Mouse (Mus musculus) embryonic fibroblast, embryonic 13.5 days (primary cell): ENCODE measurements around the gene Acvrl1. TPM values are rescaled to one million over a fixed set of nuclear protein-coding genes. Genes with fewer than 3 reads are reported as not detected.

Experiments used
- H3K27ac ChIP-seq: 2 replicates; pipeline ENCODE4 v1.5.1; 2012; ENCODE audit warnings: low read length, control low read depth, inconsistent platforms; ENCODE audit not compliant: insufficient read depth
- H3K4me1 ChIP-seq: 2 replicates; pipeline ENCODE4 v1.6.1; 2011; ENCODE audit warnings: low read length; ENCODE audit not compliant: control insufficient read depth, insufficient read depth
- H3K4me3 ChIP-seq: 2 replicates; pipeline ENCODE4 v1.5.1; 2011; ENCODE audit warnings: mild to moderate bottlenecking, control low read depth, low read length; ENCODE audit not compliant: insufficient read depth
- CTCF ChIP-seq: IDR thresholded peaks from 2 replicates; pipeline ENCODE4 v1.5.1; 2011; ENCODE audit warnings: mild to moderate bottlenecking, control low read depth, low read length, moderate library complexity, borderline replicate concordance; ENCODE audit not compliant: insufficient read depth
- POLR2A ChIP-seq: IDR thresholded peaks from 2 replicates; pipeline ENCODE4 v1.6.1; 2011; ENCODE audit warnings: low read depth, mild to moderate bottlenecking, control low read depth, low read length, moderate library complexity
- polyA plus RNA-seq: library from polyadenylated mRNA; stranded (reverse); fragments of >200 nt; gene quantifications from 2 replicates; pipeline ENCODE4 v1.2.4, GENCODE M21; 2011; ENCODE audit warnings: low read depth; ENCODE audit not compliant: missing spikeins, insufficient read length

Acvrl1 gene
- polyA plus RNA-seq, 1 experiment: 11.7 TPM

- Histone ChIP-seq H3K4me1 (peaks cover 9% of the 10 kb centered on the region; the same call in 1 of the 2 replicates), H3K27ac (no peak overlapping the region), H3K4me3 (no peak overlapping the region)
- TF ChIP-seq POLR2A (no peak), CTCF (no peak)
Measured at GRCm38 (mm10) chr15:101139885-101140284, 11.6 kb downstream of the Acvrl1 start.

DNA sequence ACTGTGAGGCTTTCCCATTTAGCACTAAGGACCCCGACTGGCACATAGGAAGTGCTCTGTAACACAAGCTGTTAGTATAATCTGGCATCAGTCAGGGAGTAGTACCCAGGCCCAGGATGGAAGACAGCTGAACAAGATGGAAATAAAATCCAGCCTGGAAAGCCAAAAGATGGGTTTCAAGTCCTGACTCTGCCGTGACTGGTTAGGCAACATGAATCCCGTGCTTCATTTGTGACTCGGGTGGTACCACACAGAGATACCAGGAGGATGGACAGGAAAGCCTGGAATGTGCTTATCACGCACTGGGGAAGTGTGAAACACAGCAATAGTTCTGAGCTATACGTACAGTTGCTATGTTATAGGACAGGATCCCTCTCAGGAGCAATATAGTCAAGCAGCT is 12.3 kb downstream of the Acvrl1 start:
- Histone ChIP-seq H3K4me3 (no peak overlapping the region), H3K4me1 (peaks cover 9% of the 10 kb centered on the region; the same call in 1 of the 2 replicates), H3K27ac (peak overlapping the region; percentile 41; the same call in 1 of the 2 replicates)
- no peak for TF ChIP-seq POLR2A
- no peak for TF ChIP-seq CTCF

- peak overlapping the region; percentile 41; the same call in 1 of the 2 replicates for H3K27ac ChIP-seq
- H3K4me3 ChIP-seq: no peak overlapping the region
- TF ChIP-seq CTCF: no peak
- peak; percentile 88 for TF ChIP-seq POLR2A
- peaks cover 9% of the 10 kb centered on the region; the same call in 1 of the 2 replicates for H3K4me1 ChIP-seq
Measured at GRCm38 (mm10) chr15:101141061-101141541, 12.8 kb downstream of the Acvrl1 start.

GRCm38 (mm10) chr15:101142672-101143071 is 14.3 kb downstream of the Acvrl1 start:
- H3K4me1 ChIP-seq: peaks cover 9% of the 10 kb centered on the region; the same call in 1 of the 2 replicates
- no peak for TF ChIP-seq CTCF
- TF ChIP-seq POLR2A: no peak
- H3K27ac ChIP-seq: no peak overlapping the region
- no peak overlapping the region for H3K4me3 ChIP-seq

GRCm38 (mm10) chr15:101143494-101143893 is 15.2 kb downstream of the Acvrl1 start:
- peaks cover 9% of the 10 kb centered on the region; the same call in 1 of the 2 replicates for H3K4me1 ChIP-seq
- no peak overlapping the region for H3K4me3 ChIP-seq
- H3K27ac ChIP-seq: peak overlapping the region; percentile 5; the same call in 1 of the 2 replicates
- TF ChIP-seq CTCF (no peak), POLR2A (no peak)

DNA sequence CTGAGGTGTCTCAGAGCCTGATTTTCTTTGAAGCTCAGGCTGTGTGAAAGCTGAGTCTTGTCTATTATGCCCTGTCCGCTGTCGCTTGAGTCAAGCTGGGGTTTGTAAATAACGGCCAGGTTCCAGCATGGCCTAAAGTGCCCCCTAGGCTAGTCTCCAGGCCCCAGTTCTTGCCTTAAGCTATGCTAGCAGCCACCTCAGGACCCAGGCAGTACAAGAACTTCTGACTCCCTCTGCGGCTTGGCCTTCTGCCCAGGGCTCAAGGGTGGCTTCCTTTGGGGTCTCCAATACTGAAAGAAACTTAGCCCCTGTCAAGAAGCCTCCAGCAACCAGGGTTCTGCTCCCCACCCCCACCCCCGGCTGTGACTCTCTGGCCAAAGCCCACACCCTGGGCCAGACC is 15.9 kb downstream of the Acvrl1 start:
- H3K4me1 ChIP-seq: peaks cover 9% of the 10 kb centered on the region; the same call in 1 of the 2 replicates
- TF ChIP-seq POLR2A (no peak), CTCF (no peak)
- no peak overlapping the region for H3K27ac ChIP-seq
- H3K4me3 ChIP-seq: no peak overlapping the region

GRCm38 (mm10) chr15:101144779-101145178 is 16.5 kb downstream of the Acvrl1 start:
- Histone ChIP-seq H3K4me3 (no peak overlapping the region), H3K27ac (no peak overlapping the region), H3K4me1 (peaks cover 9% of the 10 kb centered on the region; the same call in 1 of the 2 replicates)
- TF ChIP-seq POLR2A: no peak
- no peak for TF ChIP-seq CTCF

DNA sequence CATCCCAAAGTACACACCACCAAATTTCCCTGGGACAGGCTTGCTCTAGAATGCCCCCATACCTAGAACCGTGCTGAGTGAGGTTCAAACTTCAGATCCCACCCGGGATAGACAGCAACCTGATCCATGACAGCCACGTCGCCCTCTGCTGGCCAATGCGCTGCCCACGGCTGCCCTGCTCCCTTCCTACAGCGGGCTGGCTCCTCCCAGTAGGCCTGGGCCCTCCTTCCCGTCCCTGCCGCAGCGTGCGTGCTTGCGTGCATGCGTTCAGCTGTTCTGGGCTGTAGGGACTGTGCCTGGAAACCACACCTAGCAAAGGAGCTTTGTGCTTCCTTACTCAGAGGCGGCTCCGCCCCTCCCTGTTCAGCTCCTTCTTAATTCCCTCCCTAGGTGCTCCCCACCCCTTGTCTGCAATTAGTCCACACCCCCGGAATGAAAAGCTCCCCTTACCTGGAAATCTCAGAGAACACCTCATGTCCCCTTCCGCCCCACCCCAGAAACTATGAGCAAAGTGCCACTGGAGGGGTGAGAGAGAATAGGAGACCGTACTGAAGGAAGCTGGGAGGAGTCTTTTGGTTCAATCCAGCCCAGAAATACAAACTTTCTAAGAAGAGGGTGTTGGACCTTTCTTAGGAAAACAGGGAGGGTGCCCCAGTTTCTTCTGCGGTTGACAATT is 17.2 kb downstream of the Acvrl1 start:
- peak; percentile 99 for TF ChIP-seq CTCF
- peak; percentile 87 for TF ChIP-seq POLR2A
- Histone ChIP-seq H3K27ac (no peak overlapping the region), H3K4me3 (no peak overlapping the region), H3K4me1 (peaks cover 9% of the 10 kb centered on the region; the same call in 1 of the 2 replicates)

- TF ChIP-seq POLR2A (no peak), CTCF (no peak)
- H3K27ac ChIP-seq: no peak overlapping the region
- H3K4me3 ChIP-seq: no peak overlapping the region
- H3K4me1 ChIP-seq: peaks cover 5% of the 10 kb centered on the region; the same call in 1 of the 2 replicates
Measured at GRCm38 (mm10) chr15:101146100-101146965, 18.0 kb downstream of the Acvrl1 start.
